Mouse (Mus musculus) kidney, adult 2 months (tissue): ENCODE measurements around the gene Jmjd6.

ENCODE experiments used
- CTCF ChIP-seq: fragments of 200-500 bp; conservative IDR thresholded peaks from 2 replicates; pipeline ENCODE4 v1.5.1; 2011; ENCODE audit warnings: low read depth, mild to moderate bottlenecking, control low read depth, low read length, moderate library complexity, mixed read lengths; ENCODE audit not compliant: insufficient read depth, insufficient read length
- POLR2A ChIP-seq: fragments of 200-500 bp; IDR thresholded peaks from one replicate; pipeline ENCODE4 v1.6.1; 2011; ENCODE audit warnings: low read depth, low read length, control low read depth

GRCm38 (mm10) chr11:116857183-116857850 is 14.1 kb upstream of the Jmjd6 start:
- TF ChIP-seq CTCF (no peak), POLR2A (no peak)
